Mouse (Mus musculus) thymus, adult 2 months (tissue): ENCODE measurements at regions not wholly inside any gene's neighbourhood (a gene's known extent, or its start where the extent isn't known, plus 50 kb on each side); places are given as distances from the start of the nearest gene placed in this dataset.

Experiments
- CTCF ChIP-seq: fragments of 200-500 bp; IDR thresholded peaks from 2 replicates; pipeline ENCODE4 v1.5.1; 2012; ENCODE audit warnings: mild to moderate bottlenecking, control low read depth, low read length, moderate library complexity, borderline replicate concordance; ENCODE audit not compliant: control insufficient read depth, poor library complexity, insufficient read depth; ENCODE audit errors: extremely low read depth
- POLR2A ChIP-seq: fragments of 200-500 bp; IDR thresholded peaks from 2 replicates; pipeline ENCODE4 v1.6.1; 2012; ENCODE audit warnings: mild to moderate bottlenecking, low read length, control low read depth, moderate library complexity; ENCODE audit not compliant: control insufficient read depth, poor library complexity, insufficient read depth; ENCODE audit errors: extremely low read depth

DNA sequence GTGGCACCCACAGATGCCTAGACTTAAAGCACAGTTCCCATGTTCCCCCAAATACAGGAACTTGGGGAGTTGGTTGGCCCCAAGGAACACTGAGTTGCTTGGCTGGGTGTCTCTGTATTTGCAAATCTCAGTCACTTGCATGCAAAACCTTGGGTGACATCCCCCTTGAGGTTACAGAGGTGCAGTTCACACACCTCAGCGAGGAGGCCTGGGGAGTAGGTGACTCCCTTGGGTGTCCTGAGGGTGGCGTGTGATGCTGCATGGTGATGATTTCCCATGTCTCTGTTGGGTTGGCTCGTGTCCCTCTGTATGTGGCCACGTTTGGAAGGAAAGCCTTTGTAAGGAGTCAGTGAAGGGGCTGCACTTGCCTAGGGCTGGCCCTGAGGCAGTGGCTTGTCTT is 123.4 kb downstream of the Cdh26 start:
- no peak for TF ChIP-seq CTCF
- TF ChIP-seq POLR2A = no peak
